Mouse (Mus musculus): ENCODE data around the gene Olfr1441.

- TF ChIP-seq EP300 (IDR thresholded peaks at IDR 0.05; ENCODE audit: low read depth) (no peak), CTCF (IDR thresholded peaks at IDR 0.05; ENCODE audit: low read depth) (no peak)
Observed at GRCm38 (mm10) chr19:12472381-12472976, 55.2 kb downstream of the Olfr1441 start.
